Mouse (Mus musculus) cerebral cortex, adult 2 months (tissue): Measurements from ENCODE around the gene Mms22l.

ENCODE experiments used
- WGBS: fragments of 180-500 bp; shearing (Covaris S2); methylation state at CpG from one replicate; pipeline ENCODE4 v1.1.7; 2018; 5-methylcytosine and 5-hydroxymethylcytosine counted together

The Mms22l gene

GRCm38 (mm10) chr4:24621422-24622187 lies 125.4 kb downstream of the Mms22l start:
- 44% methylated on average over 9 of the region's 9 CpGs for WGBS

- 81% methylated on average over 13 of the region's 13 CpGs for WGBS
Observed at GRCm38 (mm10) chr4:24625951-24626584, 129.8 kb downstream of the Mms22l start.

- WGBS = 58% methylated on average over 4 of the region's 4 CpGs
Observed at GRCm38 (mm10) chr4:24626686-24627085, 130.4 kb downstream of the Mms22l start.

- 76% methylated on average over 1 of the region's 1 CpGs for WGBS
Observed at GRCm38 (mm10) chr4:24627871-24628270, 131.6 kb downstream of the Mms22l start.

- 42% methylated on average over 2 of the region's 2 CpGs for WGBS
Observed at GRCm38 (mm10) chr4:24630430-24630829, 134.2 kb downstream of the Mms22l start.

GRCm38 (mm10) chr4:24631177-24631911 lies 135.1 kb downstream of the Mms22l start:
- 53% methylated on average over 9 of the region's 9 CpGs for WGBS

GRCm38 (mm10) chr4:24642306-24642705 lies 146.1 kb downstream of the Mms22l start:
- 51% methylated on average over 2 of the region's 2 CpGs for WGBS

- over 99% methylated on average over 6 of the region's 8 CpGs for WGBS
Observed at GRCm38 (mm10) chr4:24644735-24645134, 148.5 kb downstream of the Mms22l start.
